17 mouse cellular contexts compared by ENCODE assay signal in the genomic region with DNA sequence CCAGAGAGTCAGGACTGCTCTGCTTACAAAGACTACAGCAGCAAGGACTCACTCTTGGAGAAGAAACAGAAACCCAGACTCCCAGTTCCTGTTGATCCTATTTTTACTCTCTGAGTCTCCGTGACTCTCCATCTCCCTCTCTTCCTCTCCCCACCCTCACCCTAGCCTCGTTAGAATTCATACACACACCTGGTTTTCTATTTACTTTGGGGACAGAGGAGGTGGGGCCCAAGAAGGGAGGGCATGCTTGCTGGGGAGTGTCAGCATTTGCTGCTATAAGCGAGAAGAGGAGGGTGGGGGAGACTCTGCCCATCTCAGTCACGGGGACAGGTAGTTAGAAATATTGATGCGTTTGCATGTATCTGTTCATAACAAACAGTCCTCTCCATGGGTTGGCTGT.
DNase-seq lines count a peak whose midpoint lies in the region; ATAC-seq and TF ChIP-seq lines count a peak whose summit lies in the region.
"Had no signal": no experiment of that assay in that cellular context is flagged by ENCODE, and none has a peak within 500 bp of the region (broad histone marks: within the 10 kb centered on the region; RNA-seq: fewer than 3 reads in every experiment).

No protein-coding gene starts in this region.

- H3K4me1 ChIP-seq in heart, embryonic 10.5 days, result peaks cover 21% of the 10 kb centered on the region
- peaks cover 6% of the 10 kb centered on the region; the same call in 1 of the 2 replicates for H3K4me1 ChIP-seq in lung, embryonic 14.5 days (ENCODE audit: insufficient read depth)
- H3K4me1 ChIP-seq in embryonic facial prominence, embryonic 13.5 days, result peaks cover 43% of the 10 kb centered on the region
- no peaks in the 10 kb centered on the region for H3K4me1 ChIP-seq in hindbrain, embryonic 16.5 days (ENCODE audit: control insufficient read depth, insufficient read depth, low read depth, low read length)
- H3K4me1 ChIP-seq: forebrain, embryonic 12.5 days; hindbrain, embryonic 15.5 days; liver, embryonic 15.5 days had no signal

- TF ChIP-seq CTCF in lung, embryonic 14.5 days (IDR thresholded peaks at IDR 0.05; ENCODE audit: low read depth), result no peak

- H3K9ac ChIP-seq in lung, embryonic 14.5 days, result no peak overlapping the region
- no peak overlapping the region for H3K9ac ChIP-seq in embryonic facial prominence, embryonic 13.5 days
- no peak overlapping the region for H3K9ac ChIP-seq in hindbrain, embryonic 16.5 days (ENCODE audit: low read depth, low read length)
- H3K9ac ChIP-seq: forebrain, embryonic 12.5 days; hindbrain, embryonic 15.5 days; liver, embryonic 15.5 days; neural tube, embryonic 15.5 days had no signal

- no peak overlapping the region for H3K4me3 ChIP-seq in heart, embryonic 10.5 days
- H3K4me3 ChIP-seq in lung, embryonic 14.5 days (ENCODE audit: low read depth, low read length), result no peak overlapping the region
- no peak overlapping the region for H3K4me3 ChIP-seq in embryonic facial prominence, embryonic 13.5 days
- no peak overlapping the region for H3K4me3 ChIP-seq in myocyte
- H3K4me3 ChIP-seq in hindbrain, embryonic 16.5 days (ENCODE audit: low read length), result no peak overlapping the region
- H3K4me3 ChIP-seq: forebrain, embryonic 12.5 days; hindbrain, embryonic 15.5 days; liver, embryonic 15.5 days; neural tube, embryonic 15.5 days had no signal

- no peaks in the 10 kb centered on the region for H3K9me3 ChIP-seq in heart, embryonic 10.5 days
- no peaks in the 10 kb centered on the region for H3K9me3 ChIP-seq in lung, embryonic 14.5 days (ENCODE audit: low read depth, low read length)
- H3K9me3 ChIP-seq in embryonic facial prominence, embryonic 13.5 days, result no peaks in the 10 kb centered on the region
- H3K9me3 ChIP-seq in hindbrain, embryonic 16.5 days (ENCODE audit: control insufficient read depth, low read length), result no peaks in the 10 kb centered on the region
- H3K9me3 ChIP-seq: forebrain, embryonic 12.5 days; hindbrain, embryonic 15.5 days; liver, embryonic 15.5 days; neural tube, embryonic 15.5 days had no signal

- peak; percentile 58 for DNase-seq in heart, embryonic 10.5 days (ENCODE audit: low spot score)
- no peak for DNase-seq in heart, postnatal 36 days
- no peak for DNase-seq in lung, embryonic 14.5 days
- no peak for DNase-seq in lung, postnatal 25 days (ENCODE audit: low spot score)
- DNase-seq in natural killer cell, adult 2 months (ENCODE audit: low spot score in 2 of 2), result no peak
- DNase-seq: adrenal gland, postnatal 10 days; B cell, adult 2 months; cerebellum, adult 8-10 months; lung, postnatal 36 days had no signal

- H3K27me3 ChIP-seq in heart, embryonic 10.5 days (ENCODE audit: insufficient read depth, poor library complexity, severe bottlenecking), result peaks cover 17% of the 10 kb centered on the region; the same call in 1 of the 2 replicates
- no peaks in the 10 kb centered on the region for H3K27me3 ChIP-seq in lung, embryonic 14.5 days (ENCODE audit: insufficient read depth, low read length)
- H3K27me3 ChIP-seq in embryonic facial prominence, embryonic 13.5 days, result no peaks in the 10 kb centered on the region
- H3K27me3 ChIP-seq in myocyte (ENCODE audit: control insufficient read depth, insufficient read depth, insufficient read length), result no peaks in the 10 kb centered on the region
- H3K27me3 ChIP-seq in hindbrain, embryonic 16.5 days (replicated peaks; ENCODE audit: control insufficient read depth, insufficient read depth, low read length), result no peaks in the 10 kb centered on the region
- H3K27me3 ChIP-seq: forebrain, embryonic 12.5 days; hindbrain, embryonic 15.5 days; neural tube, embryonic 15.5 days had no signal

- ATAC-seq in lung, embryonic 14.5 days (ENCODE audit: insufficient read depth), result no peak
- 0 out of 2 replicates have a peak, but pooled peaks have one; percentile 21 for ATAC-seq in embryonic facial prominence, embryonic 13.5 days (ENCODE audit: insufficient number of reproducible peaks, insufficient read depth, low FRiP score, low TSS enrichment, low read depth)
- ATAC-seq in hindbrain, embryonic 16.5 days, result no peak

- H3K36me3 ChIP-seq in heart, embryonic 10.5 days, result no peaks in the 10 kb centered on the region
- no peaks in the 10 kb centered on the region for H3K36me3 ChIP-seq in lung, embryonic 14.5 days (ENCODE audit: insufficient read depth)
- H3K36me3 ChIP-seq in embryonic facial prominence, embryonic 13.5 days, result no peaks in the 10 kb centered on the region
- no peaks in the 10 kb centered on the region for H3K36me3 ChIP-seq in myocyte (ENCODE audit: control insufficient read depth, insufficient read depth)
- no peaks in the 10 kb centered on the region for H3K36me3 ChIP-seq in hindbrain, embryonic 16.5 days (ENCODE audit: control insufficient read depth, insufficient read depth, low read length)
- H3K36me3 ChIP-seq: forebrain, embryonic 12.5 days; hindbrain, embryonic 15.5 days; liver, embryonic 15.5 days; neural tube, embryonic 15.5 days had no signal

- TF ChIP-seq POLR2A in myocyte (IDR thresholded peaks at IDR 0.05; ENCODE audit: insufficient read length, low read depth), result no peak

- H3K79me2 ChIP-seq in myocyte (ENCODE audit: control insufficient read depth, insufficient read depth), result no peaks in the 10 kb centered on the region

- H3K4me2 ChIP-seq in lung, embryonic 14.5 days, result 0 out of 2 replicates have a peak overlapping the region, but pooled peaks have one; percentile 10
- H3K4me2 ChIP-seq in embryonic facial prominence, embryonic 13.5 days, result no peak overlapping the region
- H3K4me2 ChIP-seq in myocyte (ENCODE audit: low read depth), result peak overlapping the region; percentile 43
- no peak overlapping the region for H3K4me2 ChIP-seq in hindbrain, embryonic 16.5 days (ENCODE audit: low read length)
- H3K4me2 ChIP-seq: forebrain, embryonic 12.5 days; hindbrain, embryonic 15.5 days; liver, embryonic 15.5 days; midbrain, embryonic 11.5 days; neural tube, embryonic 15.5 days had no signal

- WGBS in heart, embryonic 10.5 days, result 54% methylated on average over 5 of the region's 5 CpGs
- WGBS in lung, embryonic 14.5 days, result 27% methylated on average over 5 of the region's 5 CpGs
- WGBS in embryonic facial prominence, embryonic 13.5 days, result 45% methylated on average over 5 of the region's 5 CpGs
- WGBS in hindbrain, embryonic 16.5 days, result 64% methylated on average over 5 of the region's 5 CpGs

- intact Hi-C loops in heart, postnatal 36 days (cut with DNase I), result no loop called here

- H3K27ac ChIP-seq in heart, embryonic 10.5 days, result no peak overlapping the region
- H3K27ac ChIP-seq in lung, embryonic 14.5 days (ENCODE audit: low read depth), result no peak overlapping the region
- peak overlapping the region; percentile 78; the same call in 1 of the 2 replicates for H3K27ac ChIP-seq in embryonic facial prominence, embryonic 13.5 days
- H3K27ac ChIP-seq in hindbrain, embryonic 16.5 days (ENCODE audit: low read depth, low read length), result no peak overlapping the region
- H3K27ac ChIP-seq: forebrain, embryonic 12.5 days; hindbrain, embryonic 15.5 days; liver, embryonic 15.5 days; neural tube, embryonic 15.5 days had no signal

- H3ac ChIP-seq in myocyte (ENCODE audit: control insufficient read depth, insufficient read length), result no peak overlapping the region

TF ChIP-seq in myocyte, 11 proteins besides CTCF, POLR2A, EP300 and RAD21:
- TF ChIP-seq CEBPB (IDR thresholded peaks at IDR 0.05; ENCODE audit: insufficient read depth, poor library complexity, severe bottlenecking), result no peak
- no peak for TF ChIP-seq SRF (IDR thresholded peaks at IDR 0.05; ENCODE audit: control insufficient read depth, insufficient read length, low read depth)
- no peak for TF ChIP-seq TCF3 (IDR thresholded peaks at IDR 0.05; ENCODE audit: insufficient read length, low read depth)
- no peak for TF ChIP-seq MAX (IDR thresholded peaks at IDR 0.05; ENCODE audit: low read depth)
- TF ChIP-seq E2F4 (IDR thresholded peaks at IDR 0.05; ENCODE audit: insufficient read depth), result no peak
- no peak for TF ChIP-seq POLR2AphosphoS2 (IDR thresholded peaks at IDR 0.05; ENCODE audit: insufficient read length, low read depth)
- no peak for TF ChIP-seq REST (IDR thresholded peaks at IDR 0.05; ENCODE audit: insufficient read depth, insufficient read length)
- no peak for TF ChIP-seq USF1 (IDR thresholded peaks at IDR 0.05; ENCODE audit: low read depth)
- TF ChIP-seq MYOD1 (IDR thresholded peaks at IDR 0.05; ENCODE audit: control insufficient read depth in 1 of 3, insufficient read length in 2 of 3, low read depth in 2 of 3), result no peak
- TF ChIP-seq MYOG (IDR thresholded peaks at IDR 0.05; ENCODE audit: control insufficient read depth in 1 of 3, insufficient read depth in 1 of 3, insufficient read length in 2 of 3, low read depth in 2 of 3), result no peak
- no peak for TF ChIP-seq TCF12 (IDR thresholded peaks at IDR 0.05; ENCODE audit: insufficient read depth, poor library complexity, severe bottlenecking)

Comparison
In these comparisons a context has a peak if more than half of its experiments do, and no peak if none do; other contexts are left out.
1. H3K4me2 ChIP-seq: peak in lung, embryonic 14.5 days (single experiment) and myocyte (single experiment); none in embryonic facial prominence, embryonic 13.5 days (single experiment) and hindbrain, embryonic 16.5 days (single experiment).